Mouse (Mus musculus): ENCODE data around the gene Mei1. TPM values are rescaled to one million over a fixed set of nuclear protein-coding genes. Genes with fewer than 3 reads are reported as not detected.
A peak's percentile ranks its signal among the peaks of the same experiment; 100 is the strongest.

Mei1 gene
- polyA plus RNA-seq, 1 experiment = 0.01 TPM

GRCm38 (mm10) chr15:82027726-82028125 lies 42.1 kb upstream of the Mei1 start:
- no peaks in the 10 kb centered on the region for H3K79me2 ChIP-seq (ENCODE audit: control insufficient read depth, insufficient read depth)
- H3K4me2 ChIP-seq (ENCODE audit: low read depth) = no peak overlapping the region
- no peak overlapping the region for H3K4me3 ChIP-seq
- no peak overlapping the region for H3ac ChIP-seq (ENCODE audit: control insufficient read depth, insufficient read length)
- TF ChIP-seq POLR2AphosphoS2 (IDR thresholded peaks at IDR 0.05; ENCODE audit: insufficient read length, low read depth) (no peak), MYOD1 (IDR thresholded peaks at IDR 0.05; ENCODE audit: control insufficient read depth in 1 of 3, insufficient read length in 2 of 3, low read depth in 2 of 3) (peak in 1 of 3 experiments; percentile 8), SRF (IDR thresholded peaks at IDR 0.05; ENCODE audit: control insufficient read depth, insufficient read length, low read depth) (no peak), MYOG (IDR thresholded peaks at IDR 0.05; ENCODE audit: control insufficient read depth in 1 of 3, insufficient read depth in 1 of 3, insufficient read length in 2 of 3, low read depth in 2 of 3) (peak in 1 of 3 experiments; percentile 9), POLR2A (IDR thresholded peaks at IDR 0.05; ENCODE audit: insufficient read length, low read depth) (no peak)
- H3K36me3 ChIP-seq (ENCODE audit: control insufficient read depth, insufficient read depth) = peaks cover 77% of the 10 kb centered on the region
- no peaks in the 10 kb centered on the region for H3K27me3 ChIP-seq (ENCODE audit: control insufficient read depth, insufficient read depth, insufficient read length)

GRCm38 (mm10) chr15:82032386-82032785 lies 37.4 kb upstream of the Mei1 start:
- Histone ChIP-seq H3K79me2 (ENCODE audit: control insufficient read depth, insufficient read depth) (no peaks in the 10 kb centered on the region), H3K27me3 (ENCODE audit: control insufficient read depth, insufficient read depth, insufficient read length) (no peaks in the 10 kb centered on the region), H3K4me3 (no peak overlapping the region), H3ac (ENCODE audit: control insufficient read depth, insufficient read length) (no peak overlapping the region), H3K4me2 (ENCODE audit: low read depth) (no peak overlapping the region), H3K36me3 (ENCODE audit: control insufficient read depth, insufficient read depth) (peaks cover 64% of the 10 kb centered on the region)
- no peak for TF ChIP-seq E2F4 (IDR thresholded peaks at IDR 0.05; ENCODE audit: insufficient read depth)
- no peak for TF ChIP-seq MAX (IDR thresholded peaks at IDR 0.05; ENCODE audit: low read depth)
- TF ChIP-seq CEBPB (IDR thresholded peaks at IDR 0.05; ENCODE audit: insufficient read depth, poor library complexity, severe bottlenecking) = no peak
- no peak for TF ChIP-seq TCF12 (IDR thresholded peaks at IDR 0.05; ENCODE audit: insufficient read depth, poor library complexity, severe bottlenecking)
- TF ChIP-seq SRF (IDR thresholded peaks at IDR 0.05; ENCODE audit: control insufficient read depth, insufficient read length, low read depth) = no peak
- no peak for TF ChIP-seq MYOD1 (IDR thresholded peaks at IDR 0.05; ENCODE audit: control insufficient read depth in 1 of 3, insufficient read length in 2 of 3, low read depth in 2 of 3)
- TF ChIP-seq REST (IDR thresholded peaks at IDR 0.05; ENCODE audit: insufficient read depth, insufficient read length) = no peak
- TF ChIP-seq POLR2AphosphoS2 (IDR thresholded peaks at IDR 0.05; ENCODE audit: insufficient read length, low read depth) = no peak
- TF ChIP-seq TCF3 (IDR thresholded peaks at IDR 0.05; ENCODE audit: insufficient read length, low read depth) = no peak
- no peak for TF ChIP-seq MYOG (IDR thresholded peaks at IDR 0.05; ENCODE audit: control insufficient read depth in 1 of 3, insufficient read depth in 1 of 3, insufficient read length in 2 of 3, low read depth in 2 of 3)
- TF ChIP-seq POLR2A (IDR thresholded peaks at IDR 0.05; ENCODE audit: insufficient read length, low read depth) = no peak
- no peak for TF ChIP-seq USF1 (IDR thresholded peaks at IDR 0.05; ENCODE audit: low read depth)

GRCm38 (mm10) chr15:82033762-82034161 lies 36.0 kb upstream of the Mei1 start, which contains the start of gene Desi1:
Gene Desi1 (minus strand): TSS chr15:82033862.
- Histone ChIP-seq H3ac (ENCODE audit: control insufficient read depth, insufficient read length) (no peak within 1 kb of the TSS), H3K27me3 (ENCODE audit: control insufficient read depth, insufficient read depth, insufficient read length) (no peaks in the 10 kb centered on the region), H3K4me3 (no peak within 1 kb of the TSS), H3K4me2 (ENCODE audit: low read depth) (no peak within 1 kb of the TSS), H3K79me2 (ENCODE audit: control insufficient read depth, insufficient read depth) (no peaks in the 10 kb centered on the region), H3K36me3 (ENCODE audit: control insufficient read depth, insufficient read depth) (peaks cover 63% of the 10 kb centered on the region)
- TF ChIP-seq MAX (IDR thresholded peaks at IDR 0.05; ENCODE audit: low read depth) = no peak
- TF ChIP-seq SRF (IDR thresholded peaks at IDR 0.05; ENCODE audit: control insufficient read depth, insufficient read length, low read depth) = no peak
- no peak for TF ChIP-seq REST (IDR thresholded peaks at IDR 0.05; ENCODE audit: insufficient read depth, insufficient read length)
- no peak for TF ChIP-seq TCF3 (IDR thresholded peaks at IDR 0.05; ENCODE audit: insufficient read length, low read depth)
- TF ChIP-seq CEBPB (IDR thresholded peaks at IDR 0.05; ENCODE audit: insufficient read depth, poor library complexity, severe bottlenecking) = no peak
- TF ChIP-seq POLR2A (IDR thresholded peaks at IDR 0.05; ENCODE audit: insufficient read length, low read depth) = no peak
- TF ChIP-seq E2F4 (IDR thresholded peaks at IDR 0.05; ENCODE audit: insufficient read depth) = no peak
- no peak for TF ChIP-seq TCF12 (IDR thresholded peaks at IDR 0.05; ENCODE audit: insufficient read depth, poor library complexity, severe bottlenecking)

- Histone ChIP-seq H3K79me2 (ENCODE audit: control insufficient read depth, insufficient read depth) (no peaks in the 10 kb centered on the region), H3K4me3 (no peak overlapping the region), H3ac (ENCODE audit: control insufficient read depth, insufficient read length) (no peak overlapping the region), H3K4me2 (ENCODE audit: low read depth) (no peak overlapping the region), H3K36me3 (ENCODE audit: control insufficient read depth, insufficient read depth) (peaks cover 55% of the 10 kb centered on the region), H3K27me3 (ENCODE audit: control insufficient read depth, insufficient read depth, insufficient read length) (no peaks in the 10 kb centered on the region)
- no peak for TF ChIP-seq POLR2AphosphoS2 (IDR thresholded peaks at IDR 0.05; ENCODE audit: insufficient read length, low read depth)
- no peak for TF ChIP-seq TCF12 (IDR thresholded peaks at IDR 0.05; ENCODE audit: insufficient read depth, poor library complexity, severe bottlenecking)
- TF ChIP-seq POLR2A (IDR thresholded peaks at IDR 0.05; ENCODE audit: insufficient read length, low read depth) = peak; percentile 3
Observed at GRCm38 (mm10) chr15:82035904-82036689, 33.7 kb upstream of the Mei1 start.

- Histone ChIP-seq H3K36me3 (ENCODE audit: control insufficient read depth, insufficient read depth) (peaks cover 54% of the 10 kb centered on the region), H3ac (ENCODE audit: control insufficient read depth, insufficient read length) (no peak overlapping the region), H3K4me2 (ENCODE audit: low read depth) (no peak overlapping the region), H3K4me3 (no peak overlapping the region), H3K79me2 (ENCODE audit: control insufficient read depth, insufficient read depth) (peaks cover 35% of the 10 kb centered on the region), H3K27me3 (ENCODE audit: control insufficient read depth, insufficient read depth, insufficient read length) (no peaks in the 10 kb centered on the region)
- TF ChIP-seq POLR2A (IDR thresholded peaks at IDR 0.05; ENCODE audit: insufficient read length, low read depth) = peak; percentile 27
- peak; percentile 40 for TF ChIP-seq POLR2AphosphoS2 (IDR thresholded peaks at IDR 0.05; ENCODE audit: insufficient read length, low read depth)
- TF ChIP-seq TCF12 (IDR thresholded peaks at IDR 0.05; ENCODE audit: insufficient read depth, poor library complexity, severe bottlenecking) = no peak
- no peak for TF ChIP-seq CEBPB (IDR thresholded peaks at IDR 0.05; ENCODE audit: insufficient read depth, poor library complexity, severe bottlenecking)
- no peak for TF ChIP-seq MAX (IDR thresholded peaks at IDR 0.05; ENCODE audit: low read depth)
- no peak for TF ChIP-seq REST (IDR thresholded peaks at IDR 0.05; ENCODE audit: insufficient read depth, insufficient read length)
Observed at GRCm38 (mm10) chr15:82040650-82041049, 29.1 kb upstream of the Mei1 start.

All from myocyte (in vitro differentiated cells).